Mouse (Mus musculus) heart, embryonic 13.5 days (tissue): Measurements from ENCODE around the gene Dnajc3. TPM values are rescaled to one million over a fixed set of nuclear protein-coding genes. Genes with fewer than 3 reads are reported as not detected.
A peak's percentile ranks its signal among the peaks of the same experiment; 100 is the strongest.

ENCODE experiments used
- ATAC-seq: fragments of 200-750 bp; cut with Nextera tagmentation; 2 replicates; pipeline ENCODE4 v1.8.0; 2017; ENCODE audit warnings: moderate TSS enrichment; ENCODE audit not compliant: insufficient number of reproducible peaks, low FRiP score, low TSS enrichment; ENCODE audit errors: extremely low read depth
- H3K27ac ChIP-seq: fragments of 300-500 bp; sonication (generic); replicated peaks from 2 replicates; pipeline ENCODE4 v1.5.1; 2015; ENCODE audit warnings: moderate library complexity, mild to moderate bottlenecking, inconsistent platforms
- H3K27me3 ChIP-seq: fragments of 300-500 bp; sonication (generic); replicated peaks from 2 replicates; pipeline ENCODE4 v1.6.1; 2015; ENCODE audit warnings: mild to moderate bottlenecking, inconsistent platforms
- H3K36me3 ChIP-seq: fragments of 300-500 bp; sonication (generic); 2 replicates; pipeline ENCODE4 v1.6.1; 2015; ENCODE audit warnings: mild to moderate bottlenecking, inconsistent platforms
- H3K4me1 ChIP-seq: fragments of 300-500 bp; sonication (generic); 2 replicates; pipeline ENCODE4 v1.6.1; 2015; ENCODE audit warnings: inconsistent platforms
- H3K4me2 ChIP-seq: fragments of 300-500 bp; sonication (generic); 2 replicates; pipeline ENCODE4 v1.6.1; 2015; ENCODE audit warnings: inconsistent platforms, mild to moderate bottlenecking, moderate library complexity
- H3K4me3 ChIP-seq: fragments of 300-500 bp; sonication (generic); 2 replicates; pipeline ENCODE4 v1.5.1; 2015; ENCODE audit warnings: moderate library complexity, mild to moderate bottlenecking, inconsistent platforms
- H3K9ac ChIP-seq: fragments of 300-500 bp; sonication (generic); 2 replicates; pipeline ENCODE4 v1.6.1; 2015; ENCODE audit warnings: inconsistent platforms, mild to moderate bottlenecking, moderate library complexity
- H3K9me3 ChIP-seq: fragments of 300-500 bp; sonication (generic); 2 replicates; pipeline ENCODE4 v1.6.1; 2016; ENCODE audit warnings: inconsistent platforms
- WGBS: fragments of 180-500 bp; shearing (Covaris S2); methylation state at CpG from one replicate; pipeline ENCODE4 v1.1.7; 2015; ENCODE audit warnings: mixed read lengths; 5-methylcytosine and 5-hydroxymethylcytosine counted together
- polyA plus RNA-seq: library from polyadenylated mRNA; unstranded; fragments of >200 nt; fragmentation: Nextera tagmentation; extraction: Ambion mirVana; gene quantifications from 2 replicates; pipeline ENCODE4 v1.2.1, GENCODE M21; 2015

Gene Dnajc3
- polyA plus RNA-seq, result 23.1 and 26.0 TPM in 2 replicates

GRCm38 (mm10) chr14:118937533-118938492, at the start of gene Dnajc3:
TSS of gene Dnajc3 (plus strand) at chr14:118937976.
- Histone ChIP-seq H3K4me2 (peak within 1 kb of the TSS; percentile 76), H3K9ac (peak within 1 kb of the TSS; percentile 99), H3K27ac (peak within 1 kb of the TSS; percentile 96), H3K27me3 (no peaks in the 10 kb centered on the region), H3K4me3 (peak within 1 kb of the TSS; percentile 100), H3K36me3 (no peaks in the 10 kb centered on the region), H3K4me1 (peaks cover 40% of the 10 kb centered on the region), H3K9me3 (no peaks in the 10 kb centered on the region)
- WGBS, result under 1% methylated on average over 123 of the region's 124 CpGs
- ATAC-seq, result peak; percentile 98

GRCm38 (mm10) chr14:118890101-118890500, 47.7 kb upstream of the Dnajc3 start:
- Histone ChIP-seq H3K4me3 (no peak overlapping the region), H3K27ac (no peak overlapping the region), H3K27me3 (no peaks in the 10 kb centered on the region), H3K4me1 (no peaks in the 10 kb centered on the region), H3K4me2 (no peak overlapping the region), H3K36me3 (peaks cover 74% of the 10 kb centered on the region), H3K9me3 (no peaks in the 10 kb centered on the region), H3K9ac (no peak overlapping the region)
- ATAC-seq, result no peak
- WGBS, result 82% methylated on average over 4 of the region's 4 CpGs

GRCm38 (mm10) chr14:118895228-118895627, 42.5 kb upstream of the Dnajc3 start:
- Histone ChIP-seq H3K4me3 (no peak overlapping the region), H3K27me3 (no peaks in the 10 kb centered on the region), H3K4me2 (no peak overlapping the region), H3K27ac (no peak overlapping the region), H3K4me1 (no peaks in the 10 kb centered on the region), H3K36me3 (peaks cover 74% of the 10 kb centered on the region), H3K9me3 (no peaks in the 10 kb centered on the region), H3K9ac (no peak overlapping the region)
- ATAC-seq, result no peak
- WGBS, result 77% methylated on average over 7 of the region's 7 CpGs

GRCm38 (mm10) chr14:118895655-118896054, 42.1 kb upstream of the Dnajc3 start:
- 82% methylated on average over 10 of the region's 10 CpGs for WGBS
- ATAC-seq, result no peak
- H3K4me1 ChIP-seq, result no peaks in the 10 kb centered on the region
- no peaks in the 10 kb centered on the region for H3K27me3 ChIP-seq
- H3K9ac ChIP-seq, result no peak overlapping the region
- H3K4me3 ChIP-seq, result no peak overlapping the region
- H3K9me3 ChIP-seq, result no peaks in the 10 kb centered on the region
- peaks cover 77% of the 10 kb centered on the region for H3K36me3 ChIP-seq
- H3K4me2 ChIP-seq, result no peak overlapping the region
- no peak overlapping the region for H3K27ac ChIP-seq

DNA sequence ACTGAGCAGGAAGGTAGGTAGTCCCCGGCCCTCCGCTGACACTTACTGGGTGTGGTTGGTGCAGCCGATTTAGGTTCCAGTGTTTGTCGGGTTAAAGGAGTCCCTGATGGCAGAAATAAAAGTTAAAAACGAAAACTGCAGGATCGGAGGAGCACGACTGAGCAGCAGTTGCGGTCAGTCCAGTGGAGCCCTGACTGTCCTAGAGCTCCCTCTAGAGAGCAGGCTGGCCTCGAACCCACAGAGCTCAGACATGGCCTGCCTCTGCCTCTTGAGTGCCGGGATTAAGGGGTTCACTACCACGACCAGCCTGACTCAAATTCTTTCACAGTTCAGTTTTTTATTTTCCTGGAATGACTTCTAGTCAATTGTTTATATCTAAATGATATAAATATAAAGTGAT, 37.8 kb upstream of the Dnajc3 start:
- Histone ChIP-seq H3K9ac (no peak overlapping the region), H3K36me3 (peaks cover 91% of the 10 kb centered on the region), H3K4me2 (no peak overlapping the region), H3K9me3 (0 out of 2 replicates have a peak, but pooled peaks cover 2% of the 10 kb centered on the region), H3K4me3 (no peak overlapping the region), H3K4me1 (no peaks in the 10 kb centered on the region), H3K27me3 (no peaks in the 10 kb centered on the region), H3K27ac (no peak overlapping the region)
- no peak for ATAC-seq
- 77% methylated on average over 11 of the region's 11 CpGs for WGBS

- Histone ChIP-seq H3K9me3 (0 out of 2 replicates have a peak, but pooled peaks cover 2% of the 10 kb centered on the region), H3K27ac (no peak overlapping the region), H3K27me3 (no peaks in the 10 kb centered on the region), H3K9ac (no peak overlapping the region), H3K4me3 (no peak overlapping the region), H3K4me1 (no peaks in the 10 kb centered on the region), H3K4me2 (no peak overlapping the region), H3K36me3 (peaks cover 86% of the 10 kb centered on the region)
- ATAC-seq, result no peak
- WGBS, result 98% methylated on average over 1 of the region's 1 CpGs
These were observed 36.9 kb upstream of the Dnajc3 start for GRCm38 (mm10) chr14:118900911-118901310.

GRCm38 (mm10) chr14:118903397-118903796, 34.4 kb upstream of the Dnajc3 start:
- Histone ChIP-seq H3K4me2 (no peak overlapping the region), H3K9ac (no peak overlapping the region), H3K27ac (no peak overlapping the region), H3K27me3 (no peaks in the 10 kb centered on the region), H3K4me1 (peaks cover 10% of the 10 kb centered on the region), H3K36me3 (peaks cover 75% of the 10 kb centered on the region), H3K9me3 (0 out of 2 replicates have a peak, but pooled peaks cover 2% of the 10 kb centered on the region), H3K4me3 (no peak overlapping the region)
- 72% methylated on average over 3 of the region's 3 CpGs for WGBS
- no peak for ATAC-seq

DNA sequence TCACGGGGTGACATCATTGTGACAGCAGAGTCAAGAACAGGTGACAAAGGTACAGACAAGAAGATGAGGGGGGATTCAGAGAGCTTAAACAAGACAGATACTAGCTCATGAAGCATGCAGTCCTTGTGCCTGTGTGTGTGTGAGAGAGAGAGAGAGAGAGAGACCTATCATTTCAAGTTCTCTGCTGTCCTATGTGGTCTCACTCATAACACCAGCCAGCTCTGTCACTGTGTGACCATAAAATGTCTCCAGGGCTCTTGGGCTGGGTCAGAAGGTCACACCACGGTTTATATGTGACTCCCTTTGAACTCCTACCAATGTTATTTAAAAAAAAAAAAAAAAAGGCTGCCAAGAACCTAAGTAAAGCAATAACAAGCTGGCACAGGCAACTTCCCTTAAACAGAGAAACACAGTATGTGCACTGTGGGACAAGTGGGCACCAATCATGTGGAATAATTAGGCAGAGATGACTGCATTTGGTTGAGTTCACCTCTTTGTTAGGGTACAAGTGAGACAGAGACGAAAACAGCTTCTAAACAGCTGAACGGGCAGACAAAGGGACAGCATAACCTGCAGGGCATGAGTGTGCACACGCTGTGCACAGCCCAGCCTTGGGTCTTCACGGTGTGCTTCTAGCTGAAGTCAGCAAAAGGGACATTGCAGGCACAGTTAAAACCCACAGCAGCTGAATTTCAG, 33.8 kb upstream of the Dnajc3 start:
- Histone ChIP-seq H3K27ac (no peak overlapping the region), H3K9ac (no peak overlapping the region), H3K4me2 (no peak overlapping the region), H3K27me3 (no peaks in the 10 kb centered on the region), H3K9me3 (0 out of 2 replicates have a peak, but pooled peaks cover 2% of the 10 kb centered on the region), H3K36me3 (peaks cover 76% of the 10 kb centered on the region), H3K4me1 (peaks cover 10% of the 10 kb centered on the region), H3K4me3 (no peak overlapping the region)
- ATAC-seq, result no peak
- 80% methylated on average over 6 of the region's 6 CpGs for WGBS

GRCm38 (mm10) chr14:118907592-118907991, 30.2 kb upstream of the Dnajc3 start:
- Histone ChIP-seq H3K9me3 (no peaks in the 10 kb centered on the region), H3K9ac (0 out of 2 replicates have a peak overlapping the region, but pooled peaks have one; percentile 20), H3K36me3 (peaks cover 73% of the 10 kb centered on the region), H3K4me1 (peaks cover 17% of the 10 kb centered on the region), H3K27me3 (no peaks in the 10 kb centered on the region), H3K4me2 (0 out of 2 replicates have a peak overlapping the region, but pooled peaks have one; percentile 2), H3K4me3 (no peak overlapping the region), H3K27ac (no peak overlapping the region)
- WGBS, result 35% methylated on average over 8 of the region's 8 CpGs
- ATAC-seq, result no peak

- H3K4me3 ChIP-seq, result no peak overlapping the region
- H3K27me3 ChIP-seq, result no peaks in the 10 kb centered on the region
- H3K9me3 ChIP-seq, result no peaks in the 10 kb centered on the region
- no peak overlapping the region for H3K9ac ChIP-seq
- no peak for ATAC-seq
- H3K27ac ChIP-seq, result no peak overlapping the region
- WGBS, result 60% methylated on average over 8 of the region's 8 CpGs
- peaks cover 53% of the 10 kb centered on the region for H3K36me3 ChIP-seq
- peaks cover 21% of the 10 kb centered on the region for H3K4me1 ChIP-seq
- H3K4me2 ChIP-seq, result no peak overlapping the region
These were observed 27.9 kb upstream of the Dnajc3 start for GRCm38 (mm10) chr14:118909872-118910271.
